9 mouse cellular contexts compared by ENCODE assay signal in the genomic region with DNA sequence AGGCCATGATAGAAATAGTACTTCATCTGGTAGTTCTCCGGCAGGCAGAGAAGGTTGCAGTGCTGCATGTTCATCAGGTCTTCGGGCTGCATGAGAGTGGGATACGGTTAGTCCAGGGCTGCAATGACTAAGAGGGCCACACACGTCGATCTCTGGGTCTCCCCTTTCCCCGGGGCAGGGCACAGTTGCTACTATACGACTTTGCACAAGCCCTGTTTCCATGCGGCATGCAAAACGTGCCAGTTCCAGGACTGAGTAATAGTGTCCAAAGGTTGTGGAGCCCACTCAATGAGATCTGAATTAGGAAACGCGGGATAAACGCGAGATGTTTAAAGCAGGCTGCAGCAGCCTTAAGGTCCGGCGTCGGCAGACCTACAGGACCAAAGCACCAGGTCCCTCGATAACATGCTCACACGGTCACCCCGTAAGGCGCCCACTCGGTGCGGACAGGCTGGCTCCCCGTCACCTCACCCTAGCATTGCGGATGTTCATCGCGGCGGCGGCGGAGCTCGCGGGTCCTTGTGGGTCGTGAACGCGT. TPM values are rescaled to one million over a fixed set of nuclear protein-coding genes. Genes with fewer than 3 reads are reported as not detected.
DNase-seq lines count a peak whose midpoint lies in the region; ATAC-seq and TF ChIP-seq lines count a peak whose summit lies in the region.
"Had no signal": no experiment of that assay in that cellular context is flagged by ENCODE, and none has a peak within 500 bp of the region (broad histone marks: within the 10 kb centered on the region; RNA-seq: fewer than 3 reads in every experiment).

No protein-coding gene starts in this region.

- peak overlapping the region; percentile 60 for H3K4me2 ChIP-seq in intestine, embryonic 15.5 days (replicated peaks)
- peak overlapping the region; percentile 86 for H3K4me2 ChIP-seq in myocyte (ENCODE audit: low read depth)

- H3K4me1 ChIP-seq in testis, adult 2 months (ENCODE audit: control insufficient read depth, insufficient read depth, low read length) = no peaks in the 10 kb centered on the region
- H3K4me1 ChIP-seq in intestine, embryonic 15.5 days (replicated peaks) = no peaks in the 10 kb centered on the region

- no peaks in the 10 kb centered on the region for H3K9me3 ChIP-seq in intestine, embryonic 15.5 days

- no peak for TF ChIP-seq CTCF in testis, adult 2 months (IDR thresholded peaks at IDR 0.05; ENCODE audit: control insufficient read depth, insufficient read depth, insufficient replicate concordance, low read depth, low read length)

- WGBS in intestine, embryonic 15.5 days = 15% methylated on average over 34 of the region's 34 CpGs

- peak overlapping the region; percentile 59 for H3K9ac ChIP-seq in intestine, embryonic 15.5 days

- H3K4me3 ChIP-seq in testis, adult 2 months (ENCODE audit: control insufficient read depth, low read depth, low read length) = peak overlapping the region; percentile 82
- peak overlapping the region; percentile 51 for H3K4me3 ChIP-seq in intestine, embryonic 15.5 days (replicated peaks)
- H3K4me3 ChIP-seq in myocyte = peak overlapping the region; percentile 53

- no peak overlapping the region for H3K27ac ChIP-seq in testis, adult 2 months (ENCODE audit: control insufficient read depth, insufficient read depth, low read depth, low read length)
- peak overlapping the region; percentile 83 for H3K27ac ChIP-seq in intestine, embryonic 15.5 days

- H3K36me3 ChIP-seq in testis, adult 2 months (ENCODE audit: control insufficient read depth, insufficient read depth, low read length) = no peaks in the 10 kb centered on the region
- no peaks in the 10 kb centered on the region for H3K36me3 ChIP-seq in intestine, embryonic 15.5 days
- no peaks in the 10 kb centered on the region for H3K36me3 ChIP-seq in myocyte (ENCODE audit: control insufficient read depth, insufficient read depth)

- no peak for TF ChIP-seq POLR2A in testis, adult 2 months (IDR thresholded peaks at IDR 0.05; ENCODE audit: control insufficient read depth, low read depth, low read length)
- TF ChIP-seq POLR2A in myocyte (IDR thresholded peaks at IDR 0.05; ENCODE audit: insufficient read length, low read depth) = no peak

- peak overlapping the region; percentile 35 for H3ac ChIP-seq in myocyte (ENCODE audit: control insufficient read depth, insufficient read length)

- H3K27me3 ChIP-seq in testis, adult 2 months (ENCODE audit: control insufficient read depth, insufficient read depth, low read length) = no peaks in the 10 kb centered on the region
- no peaks in the 10 kb centered on the region for H3K27me3 ChIP-seq in intestine, embryonic 15.5 days (replicated peaks)
- H3K27me3 ChIP-seq in myocyte (ENCODE audit: control insufficient read depth, insufficient read depth, insufficient read length) = no peaks in the 10 kb centered on the region

- peak; percentile 16 for DNase-seq in embryo, embryonic 11 days
- DNase-seq in embryo, embryonic 10.5 days (ENCODE audit: low spot score) = no peak
- no peak for DNase-seq in testis, postnatal 14 days (ENCODE audit: low spot score)
- no peak for DNase-seq in thymus, postnatal 0 days (ENCODE audit: low spot score)
- DNase-seq in urinary bladder, postnatal 14 days (ENCODE audit: low spot score) = no peak

- peak; percentile 53; the same call in 1 of the 2 replicates for ATAC-seq in intestine, embryonic 15.5 days

- H3K79me2 ChIP-seq in myocyte (ENCODE audit: control insufficient read depth, insufficient read depth) = peaks cover 6% of the 10 kb centered on the region

TF ChIP-seq in myocyte, 11 proteins besides CTCF, POLR2A, EP300 and RAD21:
- TF ChIP-seq E2F4 (IDR thresholded peaks at IDR 0.05; ENCODE audit: insufficient read depth) (no peak), MAX (IDR thresholded peaks at IDR 0.05; ENCODE audit: low read depth) (no peak), POLR2AphosphoS2 (IDR thresholded peaks at IDR 0.05; ENCODE audit: insufficient read length, low read depth) (no peak), TCF12 (IDR thresholded peaks at IDR 0.05; ENCODE audit: insufficient read depth, poor library complexity, severe bottlenecking) (no peak), SRF (IDR thresholded peaks at IDR 0.05; ENCODE audit: control insufficient read depth, insufficient read length, low read depth) (no peak), TCF3 (IDR thresholded peaks at IDR 0.05; ENCODE audit: insufficient read length, low read depth) (no peak), CEBPB (IDR thresholded peaks at IDR 0.05; ENCODE audit: insufficient read depth, poor library complexity, severe bottlenecking) (no peak), MYOD1 (IDR thresholded peaks at IDR 0.05; ENCODE audit: control insufficient read depth in 1 of 3, insufficient read length in 2 of 3, low read depth in 2 of 3) (no peak), REST (IDR thresholded peaks at IDR 0.05; ENCODE audit: insufficient read depth, insufficient read length) (no peak), MYOG (IDR thresholded peaks at IDR 0.05; ENCODE audit: control insufficient read depth in 1 of 3, insufficient read depth in 1 of 3, insufficient read length in 2 of 3, low read depth in 2 of 3) (no peak), USF1 (IDR thresholded peaks at IDR 0.05; ENCODE audit: low read depth) (no peak)

RNA-seq across cellular contexts. Expression of gene Arhgap4, which starts 0.3 kb away (rescaled TPM):
- polyA plus RNA-seq in testis, adult 2 months (2012; rRNA removed) = 0.44 and 0.58 TPM in 2 replicates
- 3.7 and 4.1 TPM in 2 replicates for polyA plus RNA-seq in intestine, embryonic 15.5 days (2015; fragmentation: Nextera tagmentation; extraction: Ambion mirVana)
- polyA plus RNA-seq in myocyte (2012; fragmentation: generic; extraction: Trizol) = 0.24 TPM
- 71.5 and 74.1 TPM in 2 replicates for polyA plus RNA-seq in thymus, postnatal 0 days (2015; fragmentation: Nextera tagmentation; extraction: Ambion mirVana)

RNA-seq across cellular contexts. Expression of gene Naa10, which starts 0.4 kb away (rescaled TPM):
- 3.7 and 5.4 TPM in 2 replicates for polyA plus RNA-seq in testis, adult 2 months (2012; rRNA removed)
- 163 and 169 TPM in 2 replicates for polyA plus RNA-seq in intestine, embryonic 15.5 days (2015; fragmentation: Nextera tagmentation; extraction: Ambion mirVana)
- polyA plus RNA-seq in myocyte (2012; fragmentation: generic; extraction: Trizol) = 83.1 TPM
- 212 and 213 TPM in 2 replicates for polyA plus RNA-seq in thymus, postnatal 0 days (2015; fragmentation: Nextera tagmentation; extraction: Ambion mirVana)

RNA-seq across cellular contexts. Expression of gene Renbp, which starts 9.3 kb away (rescaled TPM):
- polyA plus RNA-seq in testis, adult 2 months (2012; rRNA removed) = 2.1 and 3.1 TPM in 2 replicates
- 154 and 197 TPM in 2 replicates for polyA plus RNA-seq in intestine, embryonic 15.5 days (2015; fragmentation: Nextera tagmentation; extraction: Ambion mirVana)
- 103 TPM for polyA plus RNA-seq in myocyte (2012; fragmentation: generic; extraction: Trizol)
- 43.5 and 43.7 TPM in 2 replicates for polyA plus RNA-seq in thymus, postnatal 0 days (2015; fragmentation: Nextera tagmentation; extraction: Ambion mirVana)

RNA-seq across cellular contexts. Expression of gene L1cam, which starts 25.4 kb away (rescaled TPM):
- 0.06 and 0.35 TPM in 2 replicates for polyA plus RNA-seq in testis, adult 2 months (2012; rRNA removed)
- polyA plus RNA-seq in intestine, embryonic 15.5 days (2015; fragmentation: Nextera tagmentation; extraction: Ambion mirVana) = 9.0 and 9.4 TPM in 2 replicates
- 0.65 TPM for polyA plus RNA-seq in myocyte (2012; fragmentation: generic; extraction: Trizol)
- 0.29 and 0.31 TPM in 2 replicates for polyA plus RNA-seq in thymus, postnatal 0 days (2015; fragmentation: Nextera tagmentation; extraction: Ambion mirVana)

RNA-seq across cellular contexts. Expression of gene Avpr2, which starts 29.5 kb away (rescaled TPM):
- not detected in 2 replicates for polyA plus RNA-seq in testis, adult 2 months (2012; rRNA removed)
- 0.05 and 0.25 TPM in 2 replicates for polyA plus RNA-seq in intestine, embryonic 15.5 days (2015; fragmentation: Nextera tagmentation; extraction: Ambion mirVana)
- polyA plus RNA-seq in myocyte (2012; fragmentation: generic; extraction: Trizol) = not detected
- 1.2 and 2.1 TPM in 2 replicates for polyA plus RNA-seq in thymus, postnatal 0 days (2015; fragmentation: Nextera tagmentation; extraction: Ambion mirVana)
- polyA plus RNA-seq: gonadal fat pad, adult 2 months had no signal

Comparison
In these comparisons a context has a peak if more than half of its experiments do, and no peak if none do; other contexts are left out.
1. RNA of gene Arhgap4, which starts 0.3 kb away (polyA plus RNA-seq): 71.5 to 74.1 TPM in thymus, postnatal 0 days; 3.7 to 4.1 TPM in intestine, embryonic 15.5 days, 0.44 to 0.58 TPM in testis, adult 2 months and 0.24 TPM in myocyte (single experiment); every median in the first group is over 10 times any median in the second.
2. RNA of gene Naa10, which starts 0.4 kb away (polyA plus RNA-seq): 212 to 213 TPM in thymus, postnatal 0 days, 163 to 169 TPM in intestine, embryonic 15.5 days and 83.1 TPM in myocyte (single experiment); 3.7 to 5.4 TPM in testis, adult 2 months; every median in the first group is over 10 times any median in the second.
3. RNA of gene Renbp, which starts 9.3 kb away (polyA plus RNA-seq): 154 to 197 TPM in intestine, embryonic 15.5 days, 103 TPM in myocyte (single experiment) and 43.5 to 43.7 TPM in thymus, postnatal 0 days; 2.1 to 3.1 TPM in testis, adult 2 months; every median in the first group is over 10 times any median in the second.
4. Peak in every context shown above with its lines, with median percentiles within 50 percentile points of each other: H3K4me3 ChIP-seq.